Mouse (Mus musculus) embryonic facial prominence, embryonic 12.5 days (tissue): ENCODE results near the gene Sh3bgrl2. TPM values are rescaled to one million over a fixed set of nuclear protein-coding genes. Genes with fewer than 3 reads are reported as not detected.

Experiments used
- ATAC-seq: fragments of 200-750 bp; cut with Nextera tagmentation; 2 replicates; pipeline ENCODE4 v1.8.0; 2017; ENCODE audit not compliant: insufficient number of reproducible peaks, insufficient read depth, low FRiP score, low TSS enrichment
- H3K27ac ChIP-seq: fragments of 300-500 bp; sonication (generic); 2 replicates; pipeline ENCODE4 v1.5.1; 2016; ENCODE audit warnings: mild to moderate bottlenecking
- H3K27me3 ChIP-seq: fragments of 300-500 bp; sonication (generic); 2 replicates; pipeline ENCODE4 v1.6.1; 2016; ENCODE audit warnings: mild to moderate bottlenecking, moderate library complexity
- H3K36me3 ChIP-seq: fragments of 300-500 bp; sonication (generic); 2 replicates; pipeline ENCODE4 v1.6.1; 2016; ENCODE audit warnings: mild to moderate bottlenecking
- H3K4me1 ChIP-seq: fragments of 300-500 bp; sonication (generic); 2 replicates; pipeline ENCODE4 v1.6.1; 2016
- H3K4me2 ChIP-seq: fragments of 300-500 bp; sonication (generic); replicated peaks from 2 replicates; pipeline ENCODE4 v1.6.1; 2016; ENCODE audit warnings: mild to moderate bottlenecking, moderate library complexity
- H3K4me3 ChIP-seq: fragments of 300-500 bp; sonication (generic); 2 replicates; pipeline ENCODE4 v1.5.1; 2016; ENCODE audit warnings: mild to moderate bottlenecking
- H3K9ac ChIP-seq: fragments of 300-500 bp; sonication (generic); 2 replicates; pipeline ENCODE4 v1.6.1; 2016; ENCODE audit warnings: mild to moderate bottlenecking, moderate library complexity
- H3K9me3 ChIP-seq: fragments of 300-500 bp; sonication (generic); 2 replicates; pipeline ENCODE4 v1.6.1; 2016; ENCODE audit warnings: mild to moderate bottlenecking, moderate library complexity
- WGBS: fragments of 180-500 bp; shearing (Covaris S2); methylation state at CpG from one replicate; pipeline ENCODE4 v1.1.7; 2016; 5-methylcytosine and 5-hydroxymethylcytosine counted together
- polyA plus RNA-seq: library from polyadenylated mRNA; unstranded; fragments of >200 nt; fragmentation: Nextera tagmentation; extraction: Ambion mirVana; gene quantifications from 2 replicates; pipeline ENCODE4 v1.2.1, GENCODE M21; 2016

The Sh3bgrl2 gene
- polyA plus RNA-seq, 1 experiment from 2014 or later: 12.3 TPM

DNA sequence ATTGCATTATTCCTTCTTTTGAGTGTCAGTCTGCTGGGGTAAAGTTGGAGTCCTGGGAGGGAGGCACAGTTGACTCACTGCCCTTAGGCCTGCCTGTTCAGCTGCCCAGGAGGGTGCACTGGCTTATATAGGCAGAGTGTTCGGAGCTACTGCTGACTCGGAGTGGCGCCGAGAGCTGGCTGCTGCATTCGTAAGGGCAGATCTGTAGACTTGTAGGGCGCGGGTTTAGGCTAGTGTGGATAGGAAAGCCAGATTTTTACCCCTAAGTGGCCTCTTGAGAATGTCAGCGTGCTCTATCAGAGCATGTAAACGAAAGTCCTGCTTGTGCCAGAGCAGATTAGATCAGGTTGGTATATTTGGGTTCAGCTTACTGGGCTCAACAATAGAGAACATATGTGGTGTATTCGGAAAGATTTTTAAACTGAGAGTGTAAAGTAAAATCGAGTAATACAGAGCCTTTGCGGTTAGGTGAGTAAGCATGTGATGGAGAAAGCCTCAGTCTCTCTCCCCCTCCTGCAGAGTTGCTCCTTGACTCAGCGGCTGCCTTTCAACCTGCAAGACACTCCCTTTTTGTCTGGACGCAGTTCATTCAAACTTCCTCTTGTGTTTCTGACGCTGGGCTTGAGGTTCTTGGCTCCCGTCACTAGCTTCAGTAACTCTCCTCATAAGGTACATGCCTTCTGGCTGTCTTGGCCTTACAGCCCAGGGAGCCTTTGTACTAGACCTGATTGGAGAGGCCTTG is 15.9 kb downstream of the Sh3bgrl2 start:
- 0 out of 2 replicates have a peak, but pooled peaks have one; percentile 18 for ATAC-seq
- Histone ChIP-seq H3K9me3 (no peaks in the 10 kb centered on the region), H3K4me2 (no peak overlapping the region), H3K4me1 (peaks cover 35% of the 10 kb centered on the region; the same call in 1 of the 2 replicates), H3K27me3 (no peaks in the 10 kb centered on the region), H3K4me3 (no peak overlapping the region), H3K36me3 (no peaks in the 10 kb centered on the region), H3K27ac (peak overlapping the region; percentile 55; the same call in 1 of the 2 replicates), H3K9ac (no peak overlapping the region)
- WGBS: 36% methylated on average over 16 of the region's 16 CpGs

- no peak overlapping the region for H3K4me3 ChIP-seq
- 0 out of 2 replicates have a peak, but pooled peaks have one; percentile 38 for ATAC-seq
- WGBS: 77% methylated on average over 13 of the region's 13 CpGs
- no peaks in the 10 kb centered on the region for H3K27me3 ChIP-seq
- H3K4me2 ChIP-seq: no peak overlapping the region
- H3K9me3 ChIP-seq: no peaks in the 10 kb centered on the region
- H3K9ac ChIP-seq: no peak overlapping the region
- no peak overlapping the region for H3K27ac ChIP-seq
- H3K4me1 ChIP-seq: peaks cover 35% of the 10 kb centered on the region; the same call in 1 of the 2 replicates
- H3K36me3 ChIP-seq: no peaks in the 10 kb centered on the region
Measured at GRCm38 (mm10) chr9:83564934-83565652, 17.0 kb downstream of the Sh3bgrl2 start.

- H3K9ac ChIP-seq: no peak overlapping the region
- peaks cover 30% of the 10 kb centered on the region; the same call in 1 of the 2 replicates for H3K4me1 ChIP-seq
- no peaks in the 10 kb centered on the region for H3K27me3 ChIP-seq
- H3K4me2 ChIP-seq: no peak overlapping the region
- no peak overlapping the region for H3K27ac ChIP-seq
- no peak for ATAC-seq
- H3K9me3 ChIP-seq: no peaks in the 10 kb centered on the region
- 77% methylated on average over 6 of the region's 6 CpGs for WGBS
- H3K4me3 ChIP-seq: no peak overlapping the region
- no peaks in the 10 kb centered on the region for H3K36me3 ChIP-seq
Measured at GRCm38 (mm10) chr9:83566141-83566540, 18.0 kb downstream of the Sh3bgrl2 start.

DNA sequence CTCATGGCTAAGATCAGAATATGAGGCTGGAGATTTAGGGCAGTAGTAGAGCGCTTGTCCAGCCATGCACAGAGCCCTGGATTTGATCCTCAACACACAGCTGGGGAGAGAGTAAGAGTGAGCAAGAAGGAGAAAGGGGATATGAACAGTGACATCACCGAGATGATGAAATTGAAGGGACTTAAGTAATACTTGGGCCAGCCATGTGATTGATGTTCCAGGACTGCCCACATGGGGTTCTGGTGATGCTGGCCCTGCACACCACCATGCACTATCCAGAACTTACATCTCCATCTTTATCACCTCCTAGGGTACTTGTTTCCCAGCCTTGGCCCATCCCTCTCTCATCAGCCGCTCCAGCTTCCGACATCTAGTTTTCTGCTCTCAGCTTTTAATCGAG is 20.0 kb downstream of the Sh3bgrl2 start:
- WGBS: 95% methylated on average over 5 of the region's 5 CpGs
- H3K36me3 ChIP-seq: no peaks in the 10 kb centered on the region
- no peak for ATAC-seq
- H3K27me3 ChIP-seq: no peaks in the 10 kb centered on the region
- H3K9ac ChIP-seq: no peak overlapping the region
- H3K9me3 ChIP-seq: no peaks in the 10 kb centered on the region
- no peak overlapping the region for H3K4me2 ChIP-seq
- no peak overlapping the region; the same call in 1 of the 2 replicates for H3K27ac ChIP-seq
- peaks cover 29% of the 10 kb centered on the region; the same call in 1 of the 2 replicates for H3K4me1 ChIP-seq
- no peak overlapping the region for H3K4me3 ChIP-seq

- H3K4me3 ChIP-seq: no peak overlapping the region
- H3K27me3 ChIP-seq: no peaks in the 10 kb centered on the region
- H3K9ac ChIP-seq: no peak overlapping the region
- no peak for ATAC-seq
- no peaks in the 10 kb centered on the region for H3K36me3 ChIP-seq
- no peaks in the 10 kb centered on the region for H3K9me3 ChIP-seq
- 73% methylated on average over 3 of the region's 3 CpGs for WGBS
- H3K4me2 ChIP-seq: no peak overlapping the region
- peaks cover 21% of the 10 kb centered on the region; the same call in 1 of the 2 replicates for H3K4me1 ChIP-seq
- H3K27ac ChIP-seq: no peak overlapping the region; the same call in 1 of the 2 replicates
Measured at GRCm38 (mm10) chr9:83568937-83569336, 20.8 kb downstream of the Sh3bgrl2 start.

- Histone ChIP-seq H3K9me3 (no peaks in the 10 kb centered on the region), H3K4me2 (no peak overlapping the region), H3K27ac (no peak overlapping the region), H3K4me3 (no peak overlapping the region), H3K36me3 (no peaks in the 10 kb centered on the region), H3K27me3 (no peaks in the 10 kb centered on the region), H3K9ac (no peak overlapping the region), H3K4me1 (peaks cover 11% of the 10 kb centered on the region; the same call in 1 of the 2 replicates)
- 76% methylated on average over 7 of the region's 7 CpGs for WGBS
- no peak for ATAC-seq
Measured at GRCm38 (mm10) chr9:83569898-83570297, 21.8 kb downstream of the Sh3bgrl2 start.

- no peak overlapping the region for H3K27ac ChIP-seq
- 66% methylated on average over 3 of the region's 3 CpGs for WGBS
Measured at GRCm38 (mm10) chr9:83571315-83571714, 23.2 kb downstream of the Sh3bgrl2 start.

DNA sequence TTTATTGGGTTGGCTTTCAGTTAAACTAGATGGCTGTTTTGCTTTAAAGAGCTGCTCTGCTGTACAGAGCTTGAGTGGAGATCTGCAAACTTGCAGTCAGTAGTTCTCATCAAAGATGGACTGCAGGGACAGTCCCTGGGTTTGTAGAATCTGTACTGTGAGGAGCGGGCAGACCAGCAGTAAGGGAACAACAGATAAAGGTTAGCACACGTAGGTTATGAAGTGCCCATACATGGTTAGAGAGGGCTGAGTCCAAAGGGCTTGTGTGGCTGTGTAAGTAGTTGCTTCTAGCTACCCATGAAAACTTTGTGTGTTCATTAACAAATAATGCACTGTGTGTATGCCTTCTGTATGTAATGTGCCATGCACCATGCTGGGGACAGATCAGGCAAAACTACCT is 24.2 kb downstream of the Sh3bgrl2 start:
- no peak for ATAC-seq

More at GRCm38 (mm10) chr9:83571315-83571714, 23.2 kb downstream of the Sh3bgrl2 start:
- Histone ChIP-seq H3K27me3 (no peaks in the 10 kb centered on the region), H3K36me3 (no peaks in the 10 kb centered on the region), H3K4me2 (no peak overlapping the region), H3K4me3 (no peak overlapping the region), H3K9ac (no peak overlapping the region), H3K4me1 (no peaks in the 10 kb centered on the region), H3K9me3 (no peaks in the 10 kb centered on the region)
- ATAC-seq: no peak

GRCm38 (mm10) chr9:83572870-83573269 is 24.7 kb downstream of the Sh3bgrl2 start:
- Histone ChIP-seq H3K4me2 (no peak overlapping the region), H3K36me3 (no peaks in the 10 kb centered on the region), H3K4me1 (0 out of 2 replicates have a peak, but pooled peaks cover 5% of the 10 kb centered on the region), H3K27me3 (no peaks in the 10 kb centered on the region), H3K4me3 (no peak overlapping the region), H3K9me3 (no peaks in the 10 kb centered on the region), H3K9ac (no peak overlapping the region), H3K27ac (no peak overlapping the region)
- WGBS: 67% methylated on average over 2 of the region's 2 CpGs
- no peak for ATAC-seq

More for the DNA sequence above, 24.2 kb downstream of the Sh3bgrl2 start:
- 87% methylated on average over 2 of the region's 2 CpGs for WGBS
- Histone ChIP-seq H3K4me1 (0 out of 2 replicates have a peak, but pooled peaks cover 5% of the 10 kb centered on the region), H3K36me3 (no peaks in the 10 kb centered on the region), H3K27ac (no peak overlapping the region), H3K9me3 (no peaks in the 10 kb centered on the region), H3K4me2 (no peak overlapping the region), H3K27me3 (no peaks in the 10 kb centered on the region), H3K9ac (no peak overlapping the region), H3K4me3 (no peak overlapping the region)

GRCm38 (mm10) chr9:83573588-83573987 is 25.5 kb downstream of the Sh3bgrl2 start:
- Histone ChIP-seq H3K9me3 (no peaks in the 10 kb centered on the region), H3K4me3 (no peak overlapping the region), H3K27me3 (no peaks in the 10 kb centered on the region), H3K27ac (no peak overlapping the region), H3K4me1 (0 out of 2 replicates have a peak, but pooled peaks cover 5% of the 10 kb centered on the region), H3K9ac (no peak overlapping the region), H3K36me3 (no peaks in the 10 kb centered on the region), H3K4me2 (no peak overlapping the region)
- 69% methylated on average over 2 of the region's 2 CpGs for WGBS
- ATAC-seq: no peak

GRCm38 (mm10) chr9:83575403-83575802 is 27.3 kb downstream of the Sh3bgrl2 start:
- H3K36me3 ChIP-seq: no peaks in the 10 kb centered on the region
- no peak for ATAC-seq
- no peak overlapping the region for H3K4me3 ChIP-seq
- no peak overlapping the region for H3K4me2 ChIP-seq
- no peak overlapping the region for H3K9ac ChIP-seq
- H3K27ac ChIP-seq: no peak overlapping the region
- 0 out of 2 replicates have a peak, but pooled peaks cover 5% of the 10 kb centered on the region for H3K4me1 ChIP-seq
- H3K27me3 ChIP-seq: no peaks in the 10 kb centered on the region
- H3K9me3 ChIP-seq: no peaks in the 10 kb centered on the region
- 74% methylated on average over 4 of the region's 4 CpGs for WGBS
